Mouse (Mus musculus) neural tube, embryonic 13.5 days (tissue): ENCODE data around the gene Dock1. TPM values are rescaled to one million over a fixed set of nuclear protein-coding genes. Genes with fewer than 3 reads are reported as not detected.

Experiments
- ATAC-seq: fragments of 200-750 bp; cut with Nextera tagmentation; 2 replicates; pipeline ENCODE4 v1.8.0; 2017; ENCODE audit warnings: low read depth, mild to moderate bottlenecking, moderate TSS enrichment, moderate library complexity
- H3K27ac ChIP-seq: fragments of 300-500 bp; sonication (generic); replicated peaks from 2 replicates; pipeline ENCODE4 v1.5.1; 2015; ENCODE audit warnings: moderate library complexity, mild to moderate bottlenecking, inconsistent platforms
- H3K27me3 ChIP-seq: fragments of 300-500 bp; sonication (generic); 2 replicates; pipeline ENCODE4 v1.6.1; 2015; ENCODE audit warnings: mild to moderate bottlenecking, inconsistent platforms
- H3K36me3 ChIP-seq: fragments of 300-500 bp; sonication (generic); 2 replicates; pipeline ENCODE4 v1.6.1; 2015; ENCODE audit warnings: mild to moderate bottlenecking, inconsistent platforms
- H3K4me1 ChIP-seq: fragments of 300-500 bp; sonication (generic); replicated peaks from 2 replicates; pipeline ENCODE4 v1.6.1; 2015; ENCODE audit warnings: inconsistent platforms
- H3K4me2 ChIP-seq: fragments of 300-500 bp; sonication (generic); 2 replicates; pipeline ENCODE4 v1.6.1; 2015; ENCODE audit warnings: inconsistent platforms, mild to moderate bottlenecking, moderate library complexity
- H3K4me3 ChIP-seq: fragments of 300-500 bp; sonication (generic); 2 replicates; pipeline ENCODE4 v1.5.1; 2015; ENCODE audit warnings: mild to moderate bottlenecking, inconsistent platforms
- H3K9ac ChIP-seq: fragments of 300-500 bp; sonication (generic); 2 replicates; pipeline ENCODE4 v1.6.1; 2015; ENCODE audit warnings: moderate library complexity, mild to moderate bottlenecking, inconsistent platforms
- H3K9me3 ChIP-seq: fragments of 300-500 bp; sonication (generic); 2 replicates; pipeline ENCODE4 v1.6.1; 2016; ENCODE audit warnings: inconsistent platforms
- WGBS: fragments of 180-500 bp; shearing (Covaris S2); methylation state at CpG from one replicate; pipeline ENCODE4 v1.1.7; 2015; 5-methylcytosine and 5-hydroxymethylcytosine counted together
- polyA plus RNA-seq: library from polyadenylated mRNA; unstranded; fragments of >200 nt; fragmentation: Nextera tagmentation; extraction: Ambion mirVana; gene quantifications from 2 replicates; pipeline ENCODE4 v1.2.1, GENCODE M21; 2015

Gene Dock1
- polyA plus RNA-seq, 1 experiment from 2014 or later: 7.4 TPM

GRCm38 (mm10) chr7:134673952-134674351, 3.5 kb downstream of the Dock1 start:
- no peak overlapping the region for H3K4me3 ChIP-seq
- no peaks in the 10 kb centered on the region for H3K36me3 ChIP-seq
- peaks cover 30% of the 10 kb centered on the region for H3K27me3 ChIP-seq
- WGBS: 62% methylated on average over 9 of the region's 9 CpGs
- H3K9ac ChIP-seq: no peak overlapping the region
- peaks cover 33% of the 10 kb centered on the region for H3K4me1 ChIP-seq
- no peak overlapping the region for H3K4me2 ChIP-seq
- no peaks in the 10 kb centered on the region for H3K9me3 ChIP-seq
- no peak overlapping the region for H3K27ac ChIP-seq
- ATAC-seq: no peak

- no peak overlapping the region for H3K9ac ChIP-seq
- no peak overlapping the region for H3K4me3 ChIP-seq
- H3K9me3 ChIP-seq: no peaks in the 10 kb centered on the region
- ATAC-seq: no peak
- H3K36me3 ChIP-seq: no peaks in the 10 kb centered on the region
- WGBS: 71% methylated on average over 4 of the region's 4 CpGs
- H3K4me1 ChIP-seq: peaks cover 25% of the 10 kb centered on the region
- H3K4me2 ChIP-seq: no peak overlapping the region
- no peaks in the 10 kb centered on the region for H3K27me3 ChIP-seq
- H3K27ac ChIP-seq: no peak overlapping the region
Measured at GRCm38 (mm10) chr7:134677852-134678251, 7.4 kb downstream of the Dock1 start.

GRCm38 (mm10) chr7:134679314-134680158, 9.1 kb downstream of the Dock1 start:
- Histone ChIP-seq H3K27me3 (no peaks in the 10 kb centered on the region), H3K36me3 (no peaks in the 10 kb centered on the region), H3K9ac (0 out of 2 replicates have a peak overlapping the region, but pooled peaks have one; percentile 26), H3K4me1 (peaks cover 15% of the 10 kb centered on the region), H3K4me3 (no peak overlapping the region), H3K9me3 (no peaks in the 10 kb centered on the region), H3K27ac (no peak overlapping the region; the same call in 1 of the 2 replicates), H3K4me2 (no peak overlapping the region)
- ATAC-seq: no peak
- WGBS: 39% methylated on average over 13 of the region's 13 CpGs

- WGBS: 74% methylated on average over 2 of the region's 2 CpGs
- ATAC-seq: no peak
Measured at GRCm38 (mm10) chr7:134680161-134680560, 9.7 kb downstream of the Dock1 start.

GRCm38 (mm10) chr7:134681729-134682527, 11.5 kb downstream of the Dock1 start:
- no peaks in the 10 kb centered on the region for H3K9me3 ChIP-seq
- no peak overlapping the region for H3K27ac ChIP-seq
- peaks cover 12% of the 10 kb centered on the region for H3K4me1 ChIP-seq
- no peaks in the 10 kb centered on the region for H3K27me3 ChIP-seq
- no peaks in the 10 kb centered on the region for H3K36me3 ChIP-seq
- no peak overlapping the region for H3K9ac ChIP-seq
- no peak for ATAC-seq
- H3K4me3 ChIP-seq: no peak overlapping the region
- no peak overlapping the region for H3K4me2 ChIP-seq
- 84% methylated on average over 12 of the region's 12 CpGs for WGBS

More at GRCm38 (mm10) chr7:134680161-134680560, 9.7 kb downstream of the Dock1 start:
- Histone ChIP-seq H3K4me1 (peaks cover 12% of the 10 kb centered on the region), H3K4me3 (no peak overlapping the region), H3K9ac (no peak overlapping the region), H3K4me2 (no peak overlapping the region), H3K27ac (no peak overlapping the region), H3K36me3 (no peaks in the 10 kb centered on the region), H3K27me3 (no peaks in the 10 kb centered on the region), H3K9me3 (no peaks in the 10 kb centered on the region)

GRCm38 (mm10) chr7:134688332-134688731, 17.9 kb downstream of the Dock1 start:
- Histone ChIP-seq H3K36me3 (no peaks in the 10 kb centered on the region), H3K27ac (no peak overlapping the region), H3K27me3 (no peaks in the 10 kb centered on the region), H3K9me3 (0 out of 2 replicates have a peak, but pooled peaks cover 3% of the 10 kb centered on the region), H3K9ac (no peak overlapping the region), H3K4me1 (no peaks in the 10 kb centered on the region), H3K4me2 (no peak overlapping the region), H3K4me3 (no peak overlapping the region)
- no peak for ATAC-seq
- 81% methylated on average over 6 of the region's 6 CpGs for WGBS

GRCm38 (mm10) chr7:134690118-134690517, 19.7 kb downstream of the Dock1 start:
- WGBS: 72% methylated on average over 5 of the region's 5 CpGs
- no peak for ATAC-seq
- Histone ChIP-seq H3K9ac (no peak overlapping the region), H3K9me3 (0 out of 2 replicates have a peak, but pooled peaks cover 3% of the 10 kb centered on the region), H3K27me3 (no peaks in the 10 kb centered on the region), H3K27ac (no peak overlapping the region), H3K4me1 (no peaks in the 10 kb centered on the region), H3K4me2 (no peak overlapping the region), H3K4me3 (no peak overlapping the region), H3K36me3 (no peaks in the 10 kb centered on the region)

GRCm38 (mm10) chr7:134690806-134691205, 20.4 kb downstream of the Dock1 start:
- no peak for ATAC-seq
- H3K9me3 ChIP-seq: 0 out of 2 replicates have a peak, but pooled peaks cover 3% of the 10 kb centered on the region
- no peaks in the 10 kb centered on the region for H3K36me3 ChIP-seq
- 97% methylated on average over 3 of the region's 3 CpGs for WGBS
- H3K4me3 ChIP-seq: no peak overlapping the region
- H3K27ac ChIP-seq: no peak overlapping the region
- H3K4me2 ChIP-seq: no peak overlapping the region
- no peaks in the 10 kb centered on the region for H3K4me1 ChIP-seq
- H3K9ac ChIP-seq: no peak overlapping the region
- H3K27me3 ChIP-seq: no peaks in the 10 kb centered on the region

GRCm38 (mm10) chr7:134693325-134693724, 22.9 kb downstream of the Dock1 start:
- Histone ChIP-seq H3K36me3 (no peaks in the 10 kb centered on the region), H3K27ac (no peak overlapping the region), H3K4me3 (no peak overlapping the region), H3K9ac (no peak overlapping the region), H3K4me2 (no peak overlapping the region), H3K9me3 (no peaks in the 10 kb centered on the region), H3K4me1 (peaks cover 10% of the 10 kb centered on the region; the same call in 1 of the 2 replicates), H3K27me3 (no peaks in the 10 kb centered on the region)
- 100% methylated on average over 1 of the region's 1 CpGs for WGBS
- no peak for ATAC-seq

- Histone ChIP-seq H3K4me2 (no peak overlapping the region), H3K4me1 (peaks cover 18% of the 10 kb centered on the region; the same call in 1 of the 2 replicates), H3K9ac (no peak overlapping the region), H3K9me3 (no peaks in the 10 kb centered on the region), H3K4me3 (no peak overlapping the region), H3K27ac (no peak overlapping the region), H3K27me3 (no peaks in the 10 kb centered on the region), H3K36me3 (no peaks in the 10 kb centered on the region)
- ATAC-seq: no peak
- 80% methylated on average over 4 of the region's 4 CpGs for WGBS
Measured at GRCm38 (mm10) chr7:134695431-134695830, 25.0 kb downstream of the Dock1 start.

- H3K27ac ChIP-seq: no peak overlapping the region
- no peak overlapping the region for H3K4me2 ChIP-seq
- no peak overlapping the region for H3K9ac ChIP-seq
- no peak overlapping the region for H3K4me3 ChIP-seq
- H3K9me3 ChIP-seq: no peaks in the 10 kb centered on the region
- 83% methylated on average over 10 of the region's 10 CpGs for WGBS
- no peak for ATAC-seq
- no peaks in the 10 kb centered on the region for H3K36me3 ChIP-seq
- H3K27me3 ChIP-seq: no peaks in the 10 kb centered on the region
- peaks cover 18% of the 10 kb centered on the region; the same call in 1 of the 2 replicates for H3K4me1 ChIP-seq
Measured at GRCm38 (mm10) chr7:134696126-134696979, 25.9 kb downstream of the Dock1 start.
